Mouse (Mus musculus): Measurements from ENCODE around the gene Necab3.

- TF ChIP-seq CTCF (conservative IDR thresholded peaks at IDR 0.05; ENCODE audit: insufficient read depth, insufficient read length, low read depth, low read length) (no peak), POLR2A (IDR thresholded peaks at IDR 0.05; ENCODE audit: low read depth, low read length) (no peak)
Measured at GRCm38 (mm10) chr2:154500758-154501157, 57.9 kb downstream of the Necab3 start.

Data from kidney, adult 2 months (tissue).